Mouse (Mus musculus) bone marrow, adult 2 months (tissue): ENCODE data around the gene Prr15l.

ENCODE experiments used
- CTCF ChIP-seq: fragments of 200-500 bp; IDR thresholded peaks from 2 replicates; pipeline ENCODE4 v1.5.1; 2011; ENCODE audit warnings: low read length, control low read depth; ENCODE audit not compliant: control insufficient read depth, insufficient read depth
- POLR2A ChIP-seq: fragments of 200-500 bp; IDR thresholded peaks from 2 replicates; pipeline ENCODE4 v1.6.1; 2011; ENCODE audit warnings: low read depth, mild to moderate bottlenecking, control low read depth, low read length, borderline replicate concordance; ENCODE audit not compliant: control insufficient read depth

- TF ChIP-seq POLR2A, result no peak
- no peak for TF ChIP-seq CTCF
Measured at GRCm38 (mm10) chr11:96972906-96973305, 45.0 kb downstream of the Prr15l start.
